Mouse (Mus musculus) hindbrain, embryonic 11.5 days (tissue): ENCODE results near the gene Serpinb1b. TPM values are rescaled to one million over a fixed set of nuclear protein-coding genes. Genes with fewer than 3 reads are reported as not detected.

Source experiments
- ATAC-seq: fragments of 200-750 bp; cut with Nextera tagmentation; 2 replicates; pipeline ENCODE4 v1.8.0; 2017; ENCODE audit warnings: mild to moderate bottlenecking, moderate TSS enrichment, moderate library complexity; ENCODE audit not compliant: low FRiP score
- DNase-seq: peaks from one replicate; pipeline ENCODE4 v3.0.0-alpha.2; 2015; ENCODE audit warnings: low spot score
- H3K27ac ChIP-seq: fragments of 300-500 bp; sonication (generic); 2 replicates; pipeline ENCODE4 v1.5.1; 2014; ENCODE audit warnings: mild to moderate bottlenecking, low read depth, low read length
- H3K27me3 ChIP-seq: fragments of 300-500 bp; sonication (generic); 2 replicates; pipeline ENCODE4 v1.6.1; 2014; ENCODE audit warnings: mild to moderate bottlenecking, low read length, moderate library complexity, mixed read lengths; ENCODE audit not compliant: control insufficient read depth, insufficient read depth
- H3K36me3 ChIP-seq: fragments of 300-500 bp; sonication (generic); 2 replicates; pipeline ENCODE4 v1.6.1; 2014; ENCODE audit warnings: mild to moderate bottlenecking, low read length, moderate library complexity, mixed read lengths; ENCODE audit not compliant: control insufficient read depth, insufficient read depth
- H3K4me1 ChIP-seq: fragments of 300-500 bp; sonication (generic); replicated peaks from 2 replicates; pipeline ENCODE4 v1.6.1; 2014; ENCODE audit warnings: low read length, mixed read lengths; ENCODE audit not compliant: control insufficient read depth, insufficient read depth
- H3K4me2 ChIP-seq: fragments of 300-500 bp; sonication (generic); replicated peaks from 2 replicates; pipeline ENCODE4 v1.6.1; 2014; ENCODE audit warnings: mild to moderate bottlenecking, low read depth, low read length
- H3K4me3 ChIP-seq: fragments of 300-500 bp; sonication (generic); 2 replicates; pipeline ENCODE4 v1.5.1; 2014; ENCODE audit warnings: low read depth, low read length
- H3K9ac ChIP-seq: fragments of 300-500 bp; sonication (generic); 2 replicates; pipeline ENCODE4 v1.6.1; 2014; ENCODE audit warnings: low read depth, low read length
- H3K9me3 ChIP-seq: fragments of 300-500 bp; sonication (generic); 2 replicates; pipeline ENCODE4 v1.6.1; 2016; ENCODE audit warnings: low read length; ENCODE audit not compliant: control insufficient read depth
- WGBS: fragments of 180-500 bp; shearing (Covaris S2); extraction: QIAGEN DNeasy Blood & Tissue Kit; methylation state at CpG from one replicate; pipeline ENCODE4 v1.1.7; 2014; 5-methylcytosine and 5-hydroxymethylcytosine counted together
- polyA plus RNA-seq: library from polyadenylated mRNA; unstranded; fragments of >200 nt; fragmentation: Nextera tagmentation; extraction: Ambion mirVana; gene quantifications from 2 replicates; pipeline ENCODE4 v1.2.1, GENCODE M21; 2014

Serpinb1b gene
- polyA plus RNA-seq, 1 experiment from 2014 or later: 4.1 TPM

- no peak for ATAC-seq
- WGBS: 77% methylated on average over 3 of the region's 3 CpGs
These were observed 63.1 kb downstream of the Serpinb1b start for GRCm38 (mm10) chr13:33141435-33141834.

More at GRCm38 (mm10) chr13:33141435-33141834, 63.1 kb downstream of the Serpinb1b start:
- Histone ChIP-seq H3K4me1 (no peaks in the 10 kb centered on the region), H3K36me3 (no peaks in the 10 kb centered on the region), H3K9me3 (no peaks in the 10 kb centered on the region), H3K27ac (no peak overlapping the region), H3K4me3 (no peak overlapping the region), H3K27me3 (no peaks in the 10 kb centered on the region), H3K9ac (no peak overlapping the region), H3K4me2 (no peak overlapping the region)
- DNase-seq: no peak

Other genes with a start within 250 kb of the Serpinb1b start
- 0.27 TPM in 1 of 2 replicates, not detected in the other for gene Serpinb1a, start 227.4 kb upstream of the Serpinb1b start, polyA plus RNA-seq
- not detected in 2 replicates for gene Serpinb1c, start 180.4 kb upstream of the Serpinb1b start, polyA plus RNA-seq
- gene Serpinb6b, start 113.4 kb upstream of the Serpinb1b start, polyA plus RNA-seq: 0.75 and 0.76 TPM in 2 replicates
- gene Serpinb9, start 75.3 kb upstream of the Serpinb1b start, polyA plus RNA-seq: 1.1 and 2.2 TPM in 2 replicates
- gene Serpinb9b, start 51.2 kb upstream of the Serpinb1b start, polyA plus RNA-seq: 0.08 and 0.14 TPM in 2 replicates
- not detected in 2 replicates for gene Serpinb9c, start 81.2 kb downstream of the Serpinb1b start, polyA plus RNA-seq
- 0.14 TPM in 1 of 2 replicates, not detected in the other for gene Serpinb9d, start 114.4 kb downstream of the Serpinb1b start, polyA plus RNA-seq
- not detected in 2 replicates for gene Serpinb9e, start 171.0 kb downstream of the Serpinb1b start, polyA plus RNA-seq
- gene Serpinb9f, start 245.5 kb downstream of the Serpinb1b start, polyA plus RNA-seq: not detected in 2 replicates